Mouse (Mus musculus): ENCODE measurements around the gene Asb17. TPM values are rescaled to one million over a fixed set of nuclear protein-coding genes. Genes with fewer than 3 reads are reported as not detected.

Asb17 gene
- polyA plus RNA-seq, 1 experiment from 2014 or later = 0.09 TPM

DNA sequence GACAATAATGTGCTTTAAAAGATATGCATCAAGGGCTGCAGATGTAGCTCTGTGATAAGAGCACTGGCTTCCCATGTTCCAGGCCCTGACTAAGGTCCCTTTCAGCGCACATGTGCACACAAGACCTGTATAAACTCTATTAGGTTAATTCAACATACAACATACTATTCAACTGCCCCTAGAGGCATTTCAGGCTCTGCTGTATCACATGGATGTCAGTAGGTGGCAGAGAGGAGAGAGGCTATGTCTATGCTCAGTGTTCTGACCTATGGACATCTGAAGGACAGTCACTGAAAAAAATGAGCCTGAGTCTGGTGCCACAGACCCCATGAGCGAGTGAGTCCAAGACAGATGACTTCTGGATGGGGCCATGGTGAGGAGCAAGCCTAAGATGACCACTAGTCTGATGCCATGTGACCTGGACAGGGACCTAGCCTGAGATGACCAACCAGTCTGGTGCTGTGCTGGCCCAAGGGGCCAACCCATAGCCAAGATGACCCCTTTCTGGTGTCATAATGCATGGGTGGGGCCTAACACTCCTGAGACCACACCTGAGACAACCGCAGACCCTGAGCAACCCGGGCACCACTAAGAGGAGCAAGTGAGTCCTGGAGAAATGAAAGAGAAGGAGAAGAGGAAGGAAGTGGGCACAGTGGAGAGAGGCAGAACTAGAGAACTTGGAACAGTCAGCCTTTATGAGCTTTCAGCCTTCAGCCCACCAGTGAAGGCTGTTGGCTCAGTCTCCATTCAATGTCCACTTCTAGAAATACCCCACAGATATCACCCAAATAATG is 20.8 kb downstream of the Asb17 start:
- H3K4me1 ChIP-seq (replicated peaks; ENCODE audit: control insufficient read depth, insufficient read depth, low read length) = no peaks in the 10 kb centered on the region
- H3K4me2 ChIP-seq (ENCODE audit: low read depth, low read length) = no peak overlapping the region
- WGBS = 86% methylated on average over 4 of the region's 4 CpGs
- no peak overlapping the region for H3K27ac ChIP-seq (ENCODE audit: low read length)
- no peak for ATAC-seq (ENCODE audit: low read depth)
- H3K9ac ChIP-seq (ENCODE audit: low read length) = no peak overlapping the region
- H3K4me3 ChIP-seq (ENCODE audit: low read length) = no peak overlapping the region
- H3K36me3 ChIP-seq (ENCODE audit: control insufficient read depth, insufficient read depth, low read length) = no peaks in the 10 kb centered on the region
- no peaks in the 10 kb centered on the region for H3K27me3 ChIP-seq (ENCODE audit: control insufficient read depth, insufficient read depth, low read depth, low read length)
- H3K9me3 ChIP-seq (ENCODE audit: control insufficient read depth, low read length) = no peaks in the 10 kb centered on the region

DNA sequence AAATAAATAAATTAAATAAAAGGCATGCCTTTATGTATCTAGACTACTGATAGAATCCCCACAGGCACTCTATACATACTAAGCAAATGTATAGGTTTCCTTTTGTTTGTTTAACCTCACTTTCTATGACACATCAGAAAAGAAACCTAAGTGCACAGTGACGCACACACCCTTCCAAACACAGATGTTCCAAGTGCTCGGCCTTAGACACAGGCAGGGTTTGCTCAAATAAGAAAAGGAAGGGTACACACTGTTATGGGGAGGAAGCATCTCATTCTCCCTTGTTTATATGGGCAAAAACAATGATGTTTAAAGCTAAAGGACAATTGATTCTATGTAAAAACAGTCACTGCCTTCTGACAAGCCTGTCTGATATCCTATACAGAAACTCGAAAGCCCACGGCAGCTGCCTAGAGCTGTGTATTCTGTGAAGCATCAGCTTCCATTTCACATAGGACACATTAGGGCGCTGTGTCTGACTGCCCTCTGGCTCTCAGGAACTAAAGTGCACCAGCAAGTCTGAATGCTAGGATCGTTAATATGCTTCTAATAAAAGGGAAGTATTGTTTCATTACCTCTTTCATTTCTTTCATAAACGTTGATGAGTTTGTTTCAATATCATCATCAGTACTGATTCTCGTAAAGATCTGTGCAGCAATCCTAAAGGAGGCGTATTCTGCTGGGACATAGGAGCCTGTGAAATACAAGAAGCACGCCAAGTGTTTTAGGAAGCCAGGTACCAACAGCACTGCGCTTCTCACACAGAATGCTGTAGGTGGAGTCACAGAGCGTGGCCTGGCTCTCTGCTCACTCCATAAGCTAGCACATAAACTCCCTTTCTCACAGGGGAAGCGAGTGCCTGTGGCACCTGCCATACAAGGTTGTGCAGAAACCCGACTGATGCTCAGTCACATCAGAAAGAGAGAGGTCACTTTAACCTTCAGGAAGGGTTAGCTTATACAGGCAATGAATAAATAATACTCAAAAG is 23.4 kb downstream of the Asb17 start:
- H3K4me2 ChIP-seq (ENCODE audit: low read depth, low read length) = no peak overlapping the region
- no peaks in the 10 kb centered on the region for H3K4me1 ChIP-seq (replicated peaks; ENCODE audit: control insufficient read depth, insufficient read depth, low read length)
- WGBS = 58% methylated on average over 14 of the region's 14 CpGs
- H3K4me3 ChIP-seq (ENCODE audit: low read length) = no peak overlapping the region
- no peak overlapping the region for H3K9ac ChIP-seq (ENCODE audit: low read length)
- no peaks in the 10 kb centered on the region for H3K36me3 ChIP-seq (ENCODE audit: control insufficient read depth, insufficient read depth, low read length)
- ATAC-seq (ENCODE audit: low read depth) = no peak
- no peaks in the 10 kb centered on the region for H3K9me3 ChIP-seq (ENCODE audit: control insufficient read depth, low read length)
- H3K27ac ChIP-seq (ENCODE audit: low read length) = no peak overlapping the region
- no peaks in the 10 kb centered on the region for H3K27me3 ChIP-seq (ENCODE audit: control insufficient read depth, insufficient read depth, low read depth, low read length)

- Histone ChIP-seq H3K27me3 (ENCODE audit: control insufficient read depth, insufficient read depth, low read depth, low read length) (no peaks in the 10 kb centered on the region), H3K4me3 (ENCODE audit: low read length) (no peak overlapping the region), H3K36me3 (ENCODE audit: control insufficient read depth, insufficient read depth, low read length) (no peaks in the 10 kb centered on the region), H3K9ac (ENCODE audit: low read length) (no peak overlapping the region), H3K4me1 (replicated peaks; ENCODE audit: control insufficient read depth, insufficient read depth, low read length) (no peaks in the 10 kb centered on the region), H3K27ac (ENCODE audit: low read length) (no peak overlapping the region), H3K9me3 (ENCODE audit: control insufficient read depth, low read length) (no peaks in the 10 kb centered on the region), H3K4me2 (ENCODE audit: low read depth, low read length) (no peak overlapping the region)
- 76% methylated on average over 5 of the region's 5 CpGs for WGBS
- no peak for ATAC-seq (ENCODE audit: low read depth)
Measured at GRCm38 (mm10) chr3:153871396-153871795, 27.4 kb downstream of the Asb17 start.

DNA sequence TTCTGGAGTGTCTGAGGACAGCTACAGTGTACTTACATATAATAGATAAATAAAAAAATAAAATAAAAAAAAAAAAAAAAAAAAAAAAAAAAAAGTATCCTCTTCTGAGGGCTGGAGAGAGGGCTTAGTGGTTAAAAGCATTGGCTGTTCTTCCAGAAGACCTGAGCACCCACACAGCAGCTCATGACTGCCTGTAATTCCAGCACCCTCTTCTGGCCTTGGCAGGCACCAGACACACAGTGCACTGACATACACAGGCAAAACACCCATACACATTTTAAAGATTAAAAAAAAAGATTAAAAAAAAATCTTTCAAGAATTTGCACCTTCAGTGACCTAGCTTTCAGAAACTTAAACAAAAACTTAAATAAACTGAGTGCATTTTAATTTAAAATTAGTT is 42.3 kb downstream of the Asb17 start:
- Histone ChIP-seq H3K27ac (ENCODE audit: low read length) (no peak overlapping the region), H3K9me3 (ENCODE audit: control insufficient read depth, low read length) (no peaks in the 10 kb centered on the region), H3K4me2 (ENCODE audit: low read depth, low read length) (no peak overlapping the region), H3K36me3 (ENCODE audit: control insufficient read depth, insufficient read depth, low read length) (no peaks in the 10 kb centered on the region), H3K9ac (ENCODE audit: low read length) (no peak overlapping the region), H3K4me1 (replicated peaks; ENCODE audit: control insufficient read depth, insufficient read depth, low read length) (no peaks in the 10 kb centered on the region), H3K27me3 (ENCODE audit: control insufficient read depth, insufficient read depth, low read depth, low read length) (no peaks in the 10 kb centered on the region), H3K4me3 (ENCODE audit: low read length) (no peak overlapping the region)
- no peak for ATAC-seq (ENCODE audit: low read depth)

DNA sequence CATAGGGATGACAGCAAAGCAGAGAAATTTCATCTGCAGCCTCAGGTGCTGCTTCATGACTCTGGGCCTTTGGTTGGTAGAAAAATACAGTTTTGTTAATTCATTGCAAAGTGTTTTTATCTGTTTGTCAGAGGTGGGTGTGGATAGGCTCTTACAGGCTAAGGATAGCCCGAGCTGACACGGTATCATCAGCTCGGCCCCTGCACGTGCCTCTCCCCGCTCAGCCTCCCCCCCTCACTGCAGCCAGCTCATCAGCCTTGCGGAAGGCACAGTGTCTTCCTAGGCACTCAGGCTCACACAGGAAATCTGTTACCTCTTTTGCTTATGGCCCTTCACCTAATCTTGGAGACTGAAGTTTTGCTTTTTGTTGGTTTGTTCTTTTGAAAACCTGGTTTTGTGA is 44.1 kb downstream of the Asb17 start:
- 59% methylated on average over 6 of the region's 6 CpGs for WGBS
- Histone ChIP-seq H3K27ac (ENCODE audit: low read length) (no peak overlapping the region), H3K4me1 (replicated peaks; ENCODE audit: control insufficient read depth, insufficient read depth, low read length) (no peaks in the 10 kb centered on the region)

DNA sequence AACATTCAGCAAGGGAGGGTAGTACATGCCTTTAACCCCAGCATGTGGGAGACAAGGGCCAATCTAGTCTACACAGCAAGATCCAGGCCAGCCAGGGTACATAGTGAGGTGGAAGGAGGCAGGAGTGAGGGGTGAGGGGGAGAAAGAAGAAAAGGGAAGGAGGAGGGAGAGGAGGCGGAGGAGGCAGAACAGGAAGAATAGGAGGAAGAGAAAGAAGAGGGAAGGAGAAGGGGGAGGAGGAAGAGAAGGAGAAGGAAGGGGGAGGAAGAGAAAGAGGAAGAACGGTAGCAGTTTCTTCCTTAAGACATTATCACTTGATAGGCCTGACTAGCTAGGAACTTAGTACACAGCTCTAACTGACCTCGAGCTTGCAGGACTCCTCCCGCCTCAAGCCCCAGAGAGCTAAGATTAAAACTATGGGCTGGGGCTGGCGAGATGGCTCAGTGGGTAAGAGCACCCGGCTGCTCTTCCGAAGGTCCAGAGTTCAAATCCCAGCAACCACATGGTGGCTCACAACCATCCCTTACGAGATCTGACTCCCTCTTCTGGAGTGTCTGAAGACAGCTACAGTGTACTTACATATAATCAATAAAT is 45.3 kb downstream of the Asb17 start:
- Histone ChIP-seq H3K9me3 (ENCODE audit: control insufficient read depth, low read length) (no peaks in the 10 kb centered on the region), H3K36me3 (ENCODE audit: control insufficient read depth, insufficient read depth, low read length) (no peaks in the 10 kb centered on the region), H3K27me3 (ENCODE audit: control insufficient read depth, insufficient read depth, low read depth, low read length) (no peaks in the 10 kb centered on the region), H3K4me3 (ENCODE audit: low read length) (no peak overlapping the region), H3K4me1 (replicated peaks; ENCODE audit: control insufficient read depth, insufficient read depth, low read length) (no peaks in the 10 kb centered on the region), H3K4me2 (ENCODE audit: low read depth, low read length) (no peak overlapping the region), H3K27ac (ENCODE audit: low read length) (no peak overlapping the region), H3K9ac (ENCODE audit: low read length) (no peak overlapping the region)
- WGBS = 69% methylated on average over 7 of the region's 8 CpGs
- ATAC-seq (ENCODE audit: low read depth) = no peak

More for the DNA sequence above, 44.1 kb downstream of the Asb17 start:
- H3K36me3 ChIP-seq (ENCODE audit: control insufficient read depth, insufficient read depth, low read length) = no peaks in the 10 kb centered on the region
- no peaks in the 10 kb centered on the region for H3K27me3 ChIP-seq (ENCODE audit: control insufficient read depth, insufficient read depth, low read depth, low read length)
- H3K9me3 ChIP-seq (ENCODE audit: control insufficient read depth, low read length) = no peaks in the 10 kb centered on the region
- H3K9ac ChIP-seq (ENCODE audit: low read length) = no peak overlapping the region
- no peak for ATAC-seq (ENCODE audit: low read depth)
- no peak overlapping the region for H3K4me3 ChIP-seq (ENCODE audit: low read length)
- H3K4me2 ChIP-seq (ENCODE audit: low read depth, low read length) = no peak overlapping the region

DNA sequence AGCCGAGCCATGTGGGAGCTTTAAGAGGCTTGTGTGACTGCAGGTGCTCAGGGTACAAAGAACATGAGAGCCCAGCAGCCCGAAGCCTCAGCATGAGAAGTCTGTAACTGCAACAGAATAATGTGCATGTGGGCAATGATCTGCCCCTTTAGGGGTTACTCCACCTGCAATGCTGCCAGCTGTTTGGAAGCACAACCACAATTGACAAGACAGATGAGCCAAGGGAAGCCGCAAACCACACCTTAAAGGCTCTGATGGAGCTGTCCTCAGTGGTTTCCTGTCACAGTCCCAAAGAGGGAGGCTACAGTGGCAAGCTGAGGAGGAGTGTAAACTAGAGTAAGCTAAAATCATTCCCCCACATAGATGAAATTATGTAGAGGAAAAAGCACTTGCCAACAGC is 51.4 kb downstream of the Asb17 start:
- H3K4me2 ChIP-seq (ENCODE audit: low read depth, low read length) = no peak overlapping the region
- no peak overlapping the region for H3K27ac ChIP-seq (ENCODE audit: low read length)
- no peaks in the 10 kb centered on the region for H3K36me3 ChIP-seq (ENCODE audit: control insufficient read depth, insufficient read depth, low read length)
- no peak overlapping the region for H3K4me3 ChIP-seq (ENCODE audit: low read length)
- no peak overlapping the region for H3K9ac ChIP-seq (ENCODE audit: low read length)
- WGBS = 79% methylated on average over 3 of the region's 3 CpGs
- H3K4me1 ChIP-seq (replicated peaks; ENCODE audit: control insufficient read depth, insufficient read depth, low read length) = no peaks in the 10 kb centered on the region
- H3K9me3 ChIP-seq (ENCODE audit: control insufficient read depth, low read length) = no peaks in the 10 kb centered on the region
- no peak for ATAC-seq (ENCODE audit: low read depth)
- no peaks in the 10 kb centered on the region for H3K27me3 ChIP-seq (ENCODE audit: control insufficient read depth, insufficient read depth, low read depth, low read length)

GRCm38 (mm10) chr3:153897216-153897615 is 53.2 kb downstream of the Asb17 start:
- Histone ChIP-seq H3K27ac (ENCODE audit: low read length) (no peak overlapping the region), H3K4me3 (ENCODE audit: low read length) (no peak overlapping the region), H3K4me1 (replicated peaks; ENCODE audit: control insufficient read depth, insufficient read depth, low read length) (no peaks in the 10 kb centered on the region), H3K9me3 (ENCODE audit: control insufficient read depth, low read length) (no peaks in the 10 kb centered on the region), H3K9ac (ENCODE audit: low read length) (no peak overlapping the region), H3K4me2 (ENCODE audit: low read depth, low read length) (no peak overlapping the region), H3K27me3 (ENCODE audit: control insufficient read depth, insufficient read depth, low read depth, low read length) (no peaks in the 10 kb centered on the region), H3K36me3 (ENCODE audit: control insufficient read depth, insufficient read depth, low read length) (no peaks in the 10 kb centered on the region)
- ATAC-seq (ENCODE audit: low read depth) = no peak
- 53% methylated on average over 6 of the region's 6 CpGs for WGBS

- peaks cover 32% of the 10 kb centered on the region for H3K36me3 ChIP-seq (ENCODE audit: control insufficient read depth, insufficient read depth, low read length)
- no peak for ATAC-seq (ENCODE audit: low read depth)
- no peak overlapping the region for H3K4me3 ChIP-seq (ENCODE audit: low read length)
- H3K9me3 ChIP-seq (ENCODE audit: control insufficient read depth, low read length) = no peaks in the 10 kb centered on the region
- no peak overlapping the region for H3K9ac ChIP-seq (ENCODE audit: low read length)
- no peak overlapping the region for H3K4me2 ChIP-seq (ENCODE audit: low read depth, low read length)
- WGBS = 58% methylated on average over 1 of the region's 1 CpGs
- H3K27me3 ChIP-seq (ENCODE audit: control insufficient read depth, insufficient read depth, low read depth, low read length) = no peaks in the 10 kb centered on the region
- no peak overlapping the region for H3K27ac ChIP-seq (ENCODE audit: low read length)
- H3K4me1 ChIP-seq (replicated peaks; ENCODE audit: control insufficient read depth, insufficient read depth, low read length) = no peaks in the 10 kb centered on the region
Measured at GRCm38 (mm10) chr3:153901904-153902303, 57.9 kb downstream of the Asb17 start.
